Mouse (Mus musculus) kidney, postnatal 36 days (tissue): ENCODE measurements around the gene Ubr1.
"Not testable (repeated sequence)": the region's sequence is repeated elsewhere in the genome, so short reads cannot be mapped to it uniquely, and the experiment has no call there.

Experiments used
- DNase-seq, 2 experiments: peaks; one replicate each; pipeline ENCODE4 v3.0.0; 2021 to 2022; ENCODE audit warnings: mixed read lengths in 2 of 2

Gene Ubr1

DNA sequence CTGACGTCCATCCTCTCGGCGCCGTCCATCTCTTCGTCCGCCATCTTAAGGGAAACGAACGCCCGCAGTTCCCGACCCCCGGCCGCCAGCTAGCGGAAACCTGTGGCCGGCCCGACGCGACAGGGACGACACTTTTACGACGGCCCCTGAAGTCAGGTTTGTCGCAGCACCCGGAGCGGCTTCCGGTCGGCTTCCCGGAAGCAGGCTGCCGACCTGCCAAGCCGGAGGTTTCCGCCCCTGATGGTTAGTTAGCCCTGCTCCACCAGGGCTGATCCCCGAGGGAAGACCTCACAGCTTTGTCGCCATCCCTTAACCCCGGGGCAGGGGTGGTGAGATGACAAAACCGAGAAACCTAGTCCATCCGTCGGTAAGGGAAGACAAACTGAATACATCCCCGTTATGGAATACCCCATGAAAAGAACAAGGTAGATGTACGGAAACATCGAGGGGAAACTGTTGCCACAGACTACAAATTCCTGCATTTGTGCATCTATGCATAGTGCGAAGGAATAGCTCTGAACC is at the start of gene Ubr1:
Gene Ubr1, minus strand, starts transcription at position 157 of the 522 bp plus-strand sequence.
- peak; percentile 91 for DNase-seq

DNA sequence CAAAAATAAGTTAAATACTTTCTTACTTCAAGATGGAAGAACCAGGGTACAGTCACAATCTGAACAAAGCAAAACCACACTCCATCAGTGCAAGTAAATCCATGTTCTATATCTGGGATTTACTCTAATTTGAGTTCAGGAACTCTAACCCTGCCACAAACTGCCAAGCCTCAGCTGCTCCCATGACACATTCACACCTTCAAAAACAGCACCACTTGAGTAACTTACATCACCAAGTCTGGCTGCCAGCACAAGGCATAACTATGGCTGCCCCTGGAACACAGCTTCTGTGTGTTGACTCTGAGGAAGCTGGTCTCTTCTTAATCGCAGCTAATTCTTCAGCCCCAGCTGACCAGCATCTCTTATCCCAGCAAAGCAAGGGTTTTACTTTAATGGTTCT is 46.6 kb upstream of the Ubr1 start:
- DNase-seq: no peak

DNA sequence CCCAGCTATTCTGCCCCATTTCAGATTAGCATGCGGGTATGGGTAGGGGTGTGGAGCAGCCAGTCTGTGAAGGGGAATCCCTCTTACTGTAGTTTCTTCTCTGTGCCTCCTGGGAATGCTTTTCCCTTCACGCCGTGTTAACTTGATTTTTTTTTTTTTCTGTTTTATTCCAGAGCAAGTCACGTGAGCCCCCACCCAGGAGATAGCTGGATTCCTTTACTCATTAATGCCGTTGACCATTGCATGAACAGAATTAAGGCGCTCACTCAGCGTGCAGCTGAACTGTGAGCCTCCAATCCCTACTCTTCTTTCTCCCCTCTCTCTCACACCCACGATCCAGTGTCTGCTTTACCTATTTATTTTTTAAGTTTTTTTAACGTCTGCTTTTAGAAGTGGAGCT is 45.7 kb upstream of the Ubr1 start:
- peak; percentile 69 to 77 for DNase-seq

DNA sequence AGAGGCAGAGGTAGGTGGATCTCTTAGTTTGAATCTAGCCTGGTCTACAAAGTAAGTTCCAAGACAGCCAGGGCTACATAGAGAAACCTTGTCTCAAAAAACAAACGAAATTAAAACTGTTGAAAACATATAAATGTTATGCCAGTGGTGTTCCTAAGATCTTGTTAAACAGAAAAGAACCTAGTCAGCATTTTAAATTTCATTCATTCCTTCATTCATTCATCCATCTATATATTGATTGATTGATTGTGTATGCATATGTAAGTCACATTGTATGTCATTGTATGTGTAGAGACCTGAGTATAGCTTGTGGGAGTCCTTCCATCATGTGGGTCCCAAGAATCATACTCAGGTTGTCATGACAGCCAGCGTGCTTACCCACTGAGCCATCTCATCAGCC is 45.0 kb upstream of the Ubr1 start:
- no peak for DNase-seq

DNA sequence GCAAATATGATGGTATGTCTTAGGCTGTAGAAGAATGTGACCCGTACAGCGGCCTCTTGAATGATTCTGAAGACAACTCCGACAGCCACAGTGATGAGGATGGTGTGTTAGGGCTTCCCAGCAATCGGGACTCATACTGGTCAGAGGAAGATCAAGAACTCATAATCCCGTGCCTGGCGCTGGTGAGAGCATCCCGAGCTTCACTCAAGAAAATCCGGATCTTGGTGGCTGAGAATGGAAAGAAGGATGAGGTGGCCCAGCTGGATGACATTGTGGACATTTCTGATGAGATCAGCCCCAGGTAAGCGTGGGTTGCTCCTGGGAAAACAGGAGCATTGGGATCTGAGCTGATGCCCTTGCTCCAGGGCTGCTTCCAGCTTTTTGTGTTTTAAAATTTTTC is 42.2 kb upstream of the Ubr1 start:
- no peak for DNase-seq

DNA sequence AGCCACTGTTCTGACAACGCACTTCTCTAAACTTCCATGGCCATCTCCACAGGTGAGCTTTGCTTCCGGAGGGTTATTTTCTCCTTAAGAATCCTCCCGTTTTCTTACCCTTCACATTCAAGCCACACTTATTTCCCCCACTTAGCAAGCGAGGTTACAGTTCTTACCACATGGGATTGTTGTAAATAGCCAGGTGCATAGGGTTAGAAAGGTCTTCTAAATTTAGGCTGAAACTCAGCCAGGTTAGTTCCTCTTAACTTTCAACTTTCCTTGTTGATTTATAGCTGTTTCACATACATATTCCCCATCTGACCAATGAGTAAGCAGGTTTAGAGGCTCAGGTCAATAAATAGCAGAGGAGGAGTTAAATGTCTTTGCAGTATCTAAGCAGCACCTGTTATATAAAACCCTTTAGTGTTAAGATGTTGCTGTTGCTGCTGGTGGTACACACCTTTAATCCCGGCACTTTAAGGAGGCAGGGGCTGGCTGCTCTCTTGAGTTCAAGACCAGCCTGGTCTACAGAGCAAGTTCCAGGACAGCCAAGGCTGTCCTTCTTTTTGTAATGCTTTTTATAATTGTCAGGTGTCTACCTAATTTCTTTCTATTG is 38.7 kb upstream of the Ubr1 start:
- no peak for DNase-seq

DNA sequence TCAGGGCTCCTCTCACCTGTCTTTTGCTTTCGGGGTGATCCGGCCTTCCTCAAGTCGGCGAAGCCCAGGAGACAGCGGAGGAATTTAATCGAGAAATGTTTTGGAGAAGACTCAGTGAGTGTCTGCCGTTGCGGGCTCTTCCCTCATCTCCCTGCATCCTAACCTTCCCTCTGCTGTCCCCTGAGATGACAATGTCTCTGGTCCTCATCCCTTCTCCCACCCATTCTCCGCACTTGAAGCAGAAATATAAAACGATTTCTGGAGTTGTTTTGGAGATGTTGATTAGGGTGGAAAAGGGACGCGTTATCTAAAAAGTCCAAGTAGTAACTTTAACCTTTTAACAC is 38.1 kb upstream of the Ubr1 start:
- no peak for DNase-seq

DNA sequence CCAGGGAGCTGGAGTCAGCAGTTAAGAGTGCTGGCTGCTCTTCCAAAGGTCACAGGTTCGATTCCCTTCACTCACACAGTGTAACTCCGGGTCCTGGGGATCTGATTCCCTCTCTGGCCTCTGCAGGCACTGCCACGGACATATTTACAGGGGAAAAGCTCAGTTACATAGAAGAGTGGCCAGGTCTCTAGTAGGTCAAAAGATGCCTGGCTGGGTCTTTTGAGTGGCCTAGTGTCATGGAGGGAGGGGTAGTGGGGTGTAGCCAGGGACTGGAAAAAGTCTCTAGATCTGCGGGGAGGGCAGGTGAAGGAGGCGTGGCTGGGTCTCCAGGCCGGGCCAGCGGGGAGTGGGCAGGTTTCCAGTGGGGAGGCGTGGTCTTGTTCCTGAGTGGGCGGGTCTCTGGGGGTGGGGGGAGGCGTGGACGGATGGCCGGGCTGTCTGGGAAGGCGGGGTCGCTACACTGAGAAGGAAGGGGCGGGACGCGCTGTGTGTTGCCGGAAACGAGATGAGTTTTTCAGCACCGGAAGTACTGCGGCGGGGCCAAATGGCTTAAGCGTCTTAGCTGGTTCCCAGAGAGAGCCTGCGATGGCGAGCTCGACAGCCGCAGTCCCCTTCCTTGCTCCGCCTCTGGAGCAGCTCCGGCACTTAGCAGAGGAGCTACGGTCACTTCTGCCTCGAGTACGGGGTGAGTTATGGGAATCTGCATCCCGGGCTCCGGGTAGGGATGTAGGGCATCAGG is 37.6 kb upstream of the Ubr1 start, which contains the start of gene Ccndbp1:
Gene Ccndbp1, plus strand, starts transcription at position 479 of the 739 bp plus-strand sequence.
- peak; percentile 97 to 98 for DNase-seq

DNA sequence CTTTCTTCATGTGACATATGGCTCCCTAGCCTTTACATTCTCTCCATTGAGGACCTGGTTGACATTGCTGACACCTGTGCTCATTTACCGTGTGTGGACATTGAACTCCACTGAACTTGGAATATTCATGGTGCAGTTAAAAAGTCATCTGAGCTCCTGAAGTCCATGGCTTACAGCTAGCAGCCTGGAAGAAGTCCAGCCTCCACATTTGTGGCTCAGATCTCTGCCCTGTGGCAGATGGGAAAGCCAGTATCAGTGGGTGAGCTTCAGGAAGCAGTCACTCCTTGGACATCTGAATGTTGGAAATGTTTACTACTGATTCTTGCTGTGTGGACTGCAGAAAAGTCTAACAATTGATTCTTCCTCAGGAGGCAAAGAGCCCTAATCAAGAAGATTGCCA is 36.5 kb upstream of the Ubr1 start:
- DNase-seq: peak; percentile 29 to 43

DNA sequence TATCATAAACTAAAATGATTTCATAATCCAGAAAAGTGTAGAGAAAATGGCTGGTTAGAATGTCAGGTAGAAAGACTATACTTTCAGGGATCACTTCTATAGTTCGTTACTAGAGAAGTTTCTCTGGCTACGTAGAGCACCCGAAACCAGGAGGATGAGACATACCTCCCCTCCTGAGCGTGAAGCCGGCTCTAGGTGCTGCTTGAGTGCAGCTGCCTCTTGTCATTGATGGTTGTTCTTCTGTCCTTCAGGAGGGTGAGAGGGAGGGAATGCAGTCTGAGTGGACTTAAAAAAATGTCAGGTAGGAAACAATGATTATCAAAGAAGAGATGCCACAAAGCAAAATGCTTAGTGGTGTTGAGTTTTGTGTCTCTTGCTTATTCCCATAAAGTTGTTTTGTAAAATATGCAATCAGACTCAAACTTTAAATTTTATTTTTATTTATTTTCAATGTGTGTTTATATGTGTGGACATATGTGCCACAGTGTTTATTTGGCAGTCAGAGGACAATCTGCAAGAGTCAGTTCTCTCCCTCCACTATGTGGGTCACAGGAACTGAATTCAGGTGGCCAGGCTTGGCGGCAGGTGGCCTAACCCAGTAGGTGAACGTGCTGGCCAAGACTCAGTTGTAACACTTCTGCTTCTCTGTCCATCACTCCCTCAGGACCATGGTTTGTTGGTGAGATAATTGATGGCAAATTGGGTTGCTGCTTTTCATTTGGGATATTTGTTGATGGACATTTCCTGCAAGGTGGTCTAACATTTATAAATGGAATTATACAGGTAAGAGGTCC is 33.7 kb upstream of the Ubr1 start:
- no peak for DNase-seq

DNA sequence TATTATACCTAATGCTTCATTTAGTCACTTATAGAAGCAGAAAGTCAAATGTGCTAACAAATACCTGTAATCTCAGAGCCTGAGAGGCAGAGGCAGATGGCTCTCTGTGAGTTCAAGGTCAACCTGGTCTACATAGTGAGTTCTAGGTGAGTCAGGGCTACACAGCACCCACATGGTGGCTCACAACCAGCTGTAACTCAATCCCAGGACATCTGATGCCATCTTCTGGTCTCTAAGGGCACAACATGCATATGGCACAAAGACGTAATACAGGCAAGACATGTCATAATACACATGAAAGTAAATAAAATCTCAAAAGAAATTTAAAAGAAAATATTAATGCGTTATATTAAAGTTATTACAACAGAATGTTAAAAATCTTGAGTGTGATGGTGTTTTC is 33.1 kb upstream of the Ubr1 start:
- DNase-seq: no peak

DNA sequence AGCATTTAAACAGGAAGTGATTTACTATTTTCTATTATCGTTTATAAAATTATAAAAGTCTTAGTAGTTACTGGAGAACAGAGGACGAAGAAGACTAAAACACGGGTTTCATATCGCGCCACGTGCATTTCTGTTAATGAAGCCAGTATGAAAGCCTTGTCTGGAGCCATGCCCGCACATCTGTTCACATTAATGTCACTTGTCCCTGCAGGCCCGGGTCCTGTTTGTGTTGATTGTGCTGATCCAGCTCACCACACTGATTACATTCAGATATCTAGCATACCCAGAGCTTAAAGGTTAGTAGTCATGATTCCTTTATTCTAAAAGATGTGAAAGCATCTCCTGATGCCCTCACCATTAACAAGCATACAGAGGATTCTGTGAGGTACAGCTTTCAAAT is 28.3 kb upstream of the Ubr1 start:
- DNase-seq: no peak

DNA sequence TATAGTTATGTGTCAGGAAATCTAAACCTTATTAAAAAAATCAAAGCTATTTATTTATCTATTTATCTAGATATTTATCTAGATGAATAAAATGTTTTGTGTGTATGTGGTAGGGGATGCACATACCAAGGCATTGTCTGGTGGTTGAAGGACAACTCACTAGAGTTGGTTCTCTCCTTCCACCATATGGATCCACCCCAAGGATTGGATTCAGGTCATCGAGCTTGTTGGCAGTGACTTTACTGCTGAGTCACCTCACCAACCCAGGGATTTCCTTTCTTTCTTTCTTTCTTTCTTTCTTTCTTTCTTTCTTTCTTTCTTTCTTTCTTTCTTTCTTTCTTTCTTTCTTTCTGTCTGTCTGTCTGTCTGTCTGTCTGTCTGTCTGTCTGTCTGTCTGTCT is 26.1 kb upstream of the Ubr1 start:
- DNase-seq: not testable (repeated sequence)

DNA sequence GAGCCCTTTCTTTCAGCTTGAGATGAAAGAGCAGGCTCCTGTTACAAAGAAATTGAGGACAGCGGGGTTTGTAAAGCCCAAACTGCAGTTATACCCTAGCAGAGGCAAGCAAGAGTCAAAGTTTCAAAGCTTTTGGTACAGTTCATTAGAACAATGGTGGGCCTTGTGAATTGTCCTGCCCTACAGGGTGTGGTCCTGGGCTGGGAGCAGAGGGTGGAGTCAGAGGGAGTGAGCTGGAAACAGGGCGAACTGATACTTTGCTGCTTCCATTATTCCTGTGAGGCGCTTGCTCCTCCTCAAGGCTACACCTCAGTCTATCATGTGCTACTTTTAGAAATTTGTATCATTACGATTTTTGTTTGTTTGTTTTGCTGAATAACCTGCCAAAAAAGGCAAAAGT is 20.7 kb upstream of the Ubr1 start:
- DNase-seq: no peak

DNA sequence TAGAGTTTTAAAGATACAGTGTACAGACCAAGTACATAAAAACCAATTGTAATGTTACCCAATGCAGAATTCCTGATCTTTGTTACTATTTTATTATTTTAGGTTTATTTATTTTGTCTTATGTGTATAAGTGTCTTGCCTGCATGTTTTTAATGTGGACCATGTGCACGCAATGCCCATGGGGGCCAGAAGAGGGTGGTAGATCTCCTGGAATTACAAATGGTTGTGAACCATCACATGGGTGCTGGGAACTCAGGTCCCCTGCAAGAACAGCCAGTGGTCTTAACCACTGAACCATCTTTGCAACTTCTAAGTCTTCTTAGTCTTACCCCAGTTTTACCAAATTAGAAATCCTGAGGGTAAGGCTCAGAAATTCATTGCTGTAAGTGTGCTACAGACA is 14.7 kb upstream of the Ubr1 start:
- peak in 1 of 2 experiments; percentile 19 for DNase-seq

DNA sequence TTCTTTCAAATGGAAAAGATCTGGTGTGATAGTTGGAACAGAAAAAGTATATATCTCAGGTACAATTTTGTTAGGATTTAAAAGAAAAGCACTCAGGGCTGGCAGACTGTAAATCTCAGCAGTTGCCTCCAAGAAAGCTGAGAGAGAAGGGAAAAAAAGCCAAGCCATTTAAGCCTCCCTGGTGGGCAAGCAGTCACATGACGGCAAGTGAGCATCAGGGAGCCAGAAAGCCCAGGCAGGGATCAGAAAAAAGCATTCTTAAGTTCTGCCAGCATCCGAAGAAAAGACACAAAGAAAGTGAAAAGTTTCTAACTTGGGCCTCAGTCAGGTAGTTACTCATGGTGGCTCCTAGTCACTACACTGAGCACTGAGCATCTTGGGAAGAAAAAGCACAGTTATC is 13.1 kb upstream of the Ubr1 start:
- no peak for DNase-seq

DNA sequence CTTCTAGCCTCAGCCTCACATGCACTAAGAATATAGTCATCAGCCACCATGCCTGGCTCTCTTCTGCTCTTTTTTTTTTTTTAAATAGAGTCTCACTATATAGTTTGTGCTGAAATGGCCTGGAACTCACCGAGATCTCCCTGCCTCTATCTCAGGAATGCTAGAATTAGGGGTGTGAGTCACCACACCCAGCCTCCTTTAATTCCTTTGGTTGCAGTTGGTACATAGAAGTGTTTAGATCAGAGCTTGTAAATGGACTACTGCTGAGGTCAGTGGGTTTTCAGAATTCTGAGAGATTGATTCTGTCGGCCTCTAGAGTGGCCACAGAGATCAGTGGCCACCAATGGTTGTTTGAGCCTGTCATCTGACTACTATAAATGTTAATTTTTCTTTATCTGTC is 10.3 kb upstream of the Ubr1 start:
- no peak for DNase-seq

DNA sequence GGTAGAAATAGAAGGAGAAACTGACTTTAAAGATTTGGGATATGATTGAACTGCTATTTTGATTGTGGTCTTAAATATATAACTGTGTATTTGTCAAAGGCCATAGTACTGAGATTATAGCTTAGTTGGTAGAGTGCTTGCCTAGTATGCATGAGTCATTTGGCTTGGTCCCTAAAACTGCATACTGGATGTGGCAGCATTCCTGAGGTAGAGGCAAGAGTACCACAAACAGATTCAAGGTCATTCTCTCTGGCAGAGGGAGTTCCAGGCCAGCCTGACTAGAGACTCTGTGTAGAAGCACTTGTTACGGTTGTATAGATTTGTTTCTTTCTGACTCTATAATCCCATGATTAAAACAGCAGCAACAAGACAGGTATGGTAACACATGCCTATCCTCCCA is 9.3 kb upstream of the Ubr1 start:
- no peak for DNase-seq

DNA sequence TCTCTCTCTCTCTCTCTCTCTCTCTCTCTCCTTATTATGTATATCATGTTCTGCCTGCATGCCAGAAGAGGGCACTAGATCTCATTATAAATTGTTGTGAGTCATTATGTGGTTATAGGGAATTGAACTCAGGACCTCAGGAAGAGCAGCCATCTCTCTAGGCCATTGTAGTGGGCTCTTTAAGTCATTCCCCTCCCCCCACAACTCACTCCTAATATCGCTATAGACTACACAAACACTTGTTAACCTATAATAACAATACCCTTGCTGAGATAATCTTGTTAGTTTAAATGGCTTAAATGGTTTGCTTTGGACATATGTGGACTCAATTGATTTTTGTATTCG is 8.2 kb upstream of the Ubr1 start:
- no peak for DNase-seq

DNA sequence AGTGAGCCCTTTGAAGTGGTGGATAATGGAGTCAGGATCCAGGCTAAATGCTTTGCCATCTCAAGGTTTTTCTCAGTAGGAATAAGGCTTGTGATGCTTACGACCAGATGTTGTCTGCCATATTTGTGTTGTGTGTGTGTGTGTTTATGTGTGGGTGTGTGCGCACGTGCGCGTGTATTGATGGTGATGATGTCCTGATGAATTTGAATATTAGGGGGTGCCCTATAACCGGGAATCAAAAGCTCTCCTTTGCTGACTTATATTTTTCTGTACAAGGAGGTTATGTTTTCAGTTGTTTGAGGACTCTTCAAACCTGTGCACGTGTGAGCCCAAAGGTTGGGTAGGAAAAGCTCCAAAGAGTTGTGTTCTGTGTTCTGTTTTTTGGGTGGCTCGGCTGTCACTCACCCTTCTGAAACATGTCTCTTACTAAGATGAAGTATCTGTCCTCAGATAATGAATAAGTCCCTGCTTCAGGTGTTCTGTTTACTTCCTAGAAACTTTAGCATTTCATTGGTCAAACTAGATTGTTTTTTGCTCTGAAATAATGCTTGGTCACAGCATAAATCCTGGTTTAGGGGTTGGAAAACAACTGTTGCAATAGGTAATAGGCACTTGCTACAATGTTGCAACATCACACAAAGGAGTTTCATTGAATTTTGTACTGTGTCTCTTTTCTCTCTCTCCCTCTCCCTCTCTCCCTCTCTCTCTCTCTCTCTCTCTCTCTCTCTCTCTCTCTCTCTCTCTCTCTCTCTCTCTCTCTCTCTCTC is 7.6 kb upstream of the Ubr1 start:
- DNase-seq: no peak

DNA sequence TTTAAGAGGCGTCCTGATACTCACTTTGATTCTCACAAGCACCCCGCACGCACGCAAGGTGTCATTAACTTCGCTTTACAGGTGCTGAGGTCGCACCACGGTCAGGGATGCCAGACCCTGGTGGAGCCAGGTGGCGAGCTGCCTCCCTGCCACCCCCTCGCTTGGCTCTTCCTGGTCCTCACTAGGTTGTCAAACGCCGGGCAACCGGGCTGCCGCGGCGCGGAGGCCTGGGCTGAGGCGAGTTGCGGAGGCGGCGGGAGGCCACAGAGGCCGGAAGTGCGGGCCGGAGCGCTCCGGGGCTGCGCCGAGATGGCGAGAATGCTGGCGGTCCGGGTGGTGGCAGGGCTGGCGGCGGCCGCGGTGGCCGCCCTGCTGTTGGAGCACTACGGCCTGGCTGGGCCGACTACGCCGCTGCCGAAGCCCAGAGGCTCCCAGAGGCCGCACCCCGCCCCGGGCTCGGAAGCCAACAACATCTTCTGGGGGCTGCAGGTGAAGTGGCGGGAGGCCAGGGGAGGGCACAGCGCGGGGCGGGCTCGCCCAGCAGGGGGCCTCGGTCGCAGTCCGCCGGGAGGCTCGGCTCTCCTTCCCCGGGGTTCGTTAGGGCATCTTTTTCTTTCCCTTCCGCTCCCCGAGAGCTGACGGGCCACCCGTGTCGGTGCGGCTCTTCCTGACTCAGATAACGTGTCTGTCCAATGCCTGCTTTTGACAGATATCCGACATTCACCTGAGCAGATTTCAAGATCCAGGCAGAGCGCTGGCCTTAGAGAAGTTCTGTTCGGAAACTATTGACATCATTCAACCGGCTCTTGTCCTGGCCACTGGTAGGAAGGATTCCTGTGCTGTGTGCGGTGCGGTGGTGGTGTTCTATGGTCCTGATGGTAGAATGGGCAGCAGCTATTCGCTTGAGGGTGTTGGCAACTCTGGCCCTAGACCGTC is 6.7 kb upstream of the Ubr1 start, which contains the start of gene Tmem62:
Gene Tmem62, plus strand, starts transcription at position 28 of the 936 bp plus-strand sequence.
- peak; percentile 65 to 82 for DNase-seq

DNA sequence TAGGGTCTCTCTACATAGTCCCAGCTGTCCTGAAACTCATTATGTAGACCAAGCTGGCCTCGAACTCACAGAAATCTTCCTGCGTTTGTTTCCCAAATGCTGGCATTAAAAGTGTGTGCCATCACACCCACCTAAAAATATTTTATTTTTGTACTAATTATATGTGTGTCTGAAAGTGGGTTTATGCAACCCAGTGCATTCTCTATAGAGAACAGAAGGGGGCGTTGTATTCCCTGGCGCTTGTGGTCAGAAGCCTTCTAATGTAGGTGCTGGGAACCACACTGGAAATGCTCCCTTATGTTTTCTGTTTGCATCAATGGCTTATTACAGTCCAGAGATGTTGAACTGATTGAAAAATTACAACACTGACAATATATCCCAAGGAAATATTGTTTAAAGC is 5.8 kb upstream of the Ubr1 start:
- DNase-seq: peak in 1 of 2 experiments; percentile 7
